Mouse (Mus musculus) heart, postnatal 36 days (tissue): ENCODE measurements around the gene Ppp2r5e. TPM values are rescaled to one million over a fixed set of nuclear protein-coding genes. Genes with fewer than 3 reads are reported as not detected.
"Not testable (repeated sequence)": the region's sequence is repeated elsewhere in the genome, so short reads cannot be mapped to it uniquely, and the experiment has no call there.

ENCODE experiments used
- DNase-seq, 2 experiments: peaks; one replicate each; pipeline ENCODE4 v3.0.0; 2021 to 2022
- intact Hi-C: fragments of 180-260 bp; cut with DNase I; formaldehyde crosslinking; loops from one replicate; pipeline ENCODE4 v1.15.1; 2025
- total RNA-seq, 2 experiments: library from RNA; stranded (reverse); gene quantifications; 2 replicates each; pipeline ENCODE4 v1.2.3; 2021

Ppp2r5e gene
- total RNA-seq, 2 experiments from 2014 or later, result 32.4 to 32.8 TPM

GRCm38 (mm10) chr12:75453027-75453426, 143.0 kb downstream of the Ppp2r5e start:
- intact Hi-C loops, result no loop called here
- no peak for DNase-seq

- intact Hi-C loops, result no loop called here
- no peak for DNase-seq
These were observed 145.5 kb downstream of the Ppp2r5e start for GRCm38 (mm10) chr12:75450592-75450991.

GRCm38 (mm10) chr12:75450011-75450410, 146.0 kb downstream of the Ppp2r5e start:
- no peak for DNase-seq
- intact Hi-C loops, result no loop called here

- intact Hi-C loops, result loop anchor here (2.0 kb wide), 1 partner anchor 169 kb away; no protein-coding TSS in a partner anchor
- DNase-seq, result peak; percentile 25 to 30
These were observed 146.5 kb downstream of the Ppp2r5e start for GRCm38 (mm10) chr12:75449475-75449966.

GRCm38 (mm10) chr12:75448921-75449320, 147.1 kb downstream of the Ppp2r5e start:
- DNase-seq, result peak; percentile 56 to 63
- intact Hi-C loops, result loop anchor here (2.0 kb wide), 1 partner anchor 168 kb away; no protein-coding TSS in a partner anchor

GRCm38 (mm10) chr12:75446245-75446644, 149.8 kb downstream of the Ppp2r5e start:
- intact Hi-C loops, result no loop called here
- DNase-seq, result no peak

GRCm38 (mm10) chr12:75432400-75432799, 163.6 kb downstream of the Ppp2r5e start:
- intact Hi-C loops, DNase-seq: not testable (repeated sequence)

- intact Hi-C loops, result no loop called here
- no peak for DNase-seq
These were observed 166.2 kb downstream of the Ppp2r5e start for GRCm38 (mm10) chr12:75429685-75430396.

GRCm38 (mm10) chr12:75428719-75429118, 167.3 kb downstream of the Ppp2r5e start:
- no peak for DNase-seq
- intact Hi-C loops, result no loop called here

GRCm38 (mm10) chr12:75425882-75426281, 170.2 kb downstream of the Ppp2r5e start:
- intact Hi-C loops, result no loop called here
- no peak for DNase-seq

GRCm38 (mm10) chr12:75424817-75425216, 171.2 kb downstream of the Ppp2r5e start:
- DNase-seq, result no peak
- intact Hi-C loops, result no loop called here

GRCm38 (mm10) chr12:75424359-75424758, 171.7 kb downstream of the Ppp2r5e start:
- intact Hi-C loops, result no loop called here
- DNase-seq, result no peak

GRCm38 (mm10) chr12:75416681-75417080, 179.4 kb downstream of the Ppp2r5e start, which contains the start of gene Gphb5:
TSS of gene Gphb5 (minus strand) at chr12:75416781.
- DNase-seq, result no peak
- intact Hi-C loops, result no loop called here

GRCm38 (mm10) chr12:75414991-75415390, 181.1 kb downstream of the Ppp2r5e start:
- intact Hi-C loops, result no loop called here
- no peak for DNase-seq

- intact Hi-C loops, result no loop called here
- DNase-seq, result no peak
These were observed 183.1 kb downstream of the Ppp2r5e start for GRCm38 (mm10) chr12:75412964-75413363.

Other genes starting within 250 kb of the Ppp2r5e start
- gene Gphb5, start 179.5 kb downstream of the Ppp2r5e start, total RNA-seq, result not detected
- gene Wdr89, start 73.3 kb upstream of the Ppp2r5e start, total RNA-seq, result 1 to 10 TPM; 2.4 to 2.9 TPM
- gene Sgpp1, start 139.5 kb upstream of the Ppp2r5e start, total RNA-seq, result 10 to 100 TPM; 19.8 to 20.4 TPM
- 10 to 100 TPM; 33.4 to 40.0 TPM for gene Syne2, start 221.9 kb upstream of the Ppp2r5e start, total RNA-seq